Mouse (Mus musculus) embryo, embryonic 11.5 days (tissue): Measurements from ENCODE around the gene Ccdc22.

Experiments
- DNase-seq: peaks from one replicate; pipeline ENCODE4 v3.0.0-alpha.2; 2012; ENCODE audit warnings: low read depth, low spot score

Ccdc22 gene

DNA sequence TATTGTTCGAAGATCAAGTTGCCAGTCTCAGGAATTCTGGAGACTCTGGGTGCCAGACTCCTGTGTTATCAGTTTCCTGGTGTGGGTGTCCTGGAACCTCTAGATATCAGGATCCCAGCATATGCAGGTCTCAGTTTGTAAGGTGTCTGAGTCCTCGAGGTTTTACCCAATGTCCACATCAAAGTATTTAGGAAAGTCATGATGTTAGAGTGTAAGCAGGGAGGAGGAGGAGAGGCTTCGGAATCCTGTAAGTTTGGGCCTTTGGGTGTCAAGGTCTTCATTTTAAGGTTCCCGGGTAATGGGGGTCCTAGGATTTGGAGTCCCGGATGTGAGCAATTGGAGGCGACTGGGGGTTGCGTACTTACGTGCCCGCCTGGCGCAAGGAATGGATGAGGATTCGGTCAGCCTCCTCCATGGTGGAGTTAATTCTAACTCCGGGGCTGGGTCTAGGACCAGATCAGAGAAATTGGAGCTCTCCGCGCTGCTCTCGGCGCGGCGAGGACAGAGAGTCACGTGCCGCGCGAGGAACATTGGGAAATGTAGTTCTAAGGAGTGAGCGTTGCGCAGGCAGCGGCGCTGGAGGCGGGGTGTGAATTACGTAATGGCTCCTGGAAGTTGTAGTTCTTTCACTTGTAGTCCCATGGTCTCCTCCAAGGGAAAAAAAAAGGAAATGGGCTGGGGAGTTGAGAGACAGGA lies at the start of gene Ccdc22:
Gene Ccdc22, minus strand, starts transcription at position 639 of the 696 bp plus-strand sequence.
- peak; percentile 62 for DNase-seq

DNA sequence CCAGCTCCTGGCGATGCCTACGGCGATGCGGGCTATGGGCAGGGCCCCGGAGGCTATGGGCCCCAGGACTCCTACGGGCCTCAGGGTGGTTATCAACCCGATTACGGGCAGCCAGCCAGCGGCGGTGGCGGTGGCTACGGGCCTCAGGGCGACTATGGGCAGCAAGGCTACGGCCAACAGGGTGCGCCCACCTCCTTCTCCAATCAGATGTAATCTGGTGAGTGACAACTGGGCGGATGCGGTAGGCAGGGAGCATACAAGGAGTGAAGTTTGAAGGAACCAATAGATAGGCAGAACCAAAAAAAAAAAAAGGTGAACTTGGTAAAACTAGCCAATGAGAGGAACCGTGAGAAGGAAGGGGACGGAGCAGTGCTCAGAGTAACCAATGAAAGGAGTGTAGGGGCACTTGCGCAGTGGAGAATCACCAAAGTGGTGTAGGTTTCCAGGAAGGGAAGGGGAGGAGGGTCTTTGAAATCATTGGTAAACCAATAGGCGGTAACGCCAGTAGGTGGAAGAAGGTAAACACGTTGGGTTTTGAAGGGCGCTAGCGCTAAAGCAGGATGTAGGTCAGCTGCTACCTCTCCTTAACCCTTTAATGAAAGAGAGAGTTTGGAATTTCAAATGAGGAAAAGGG lies 43.5 kb upstream of the Ccdc22 start:
- DNase-seq = peak; percentile 75

DNA sequence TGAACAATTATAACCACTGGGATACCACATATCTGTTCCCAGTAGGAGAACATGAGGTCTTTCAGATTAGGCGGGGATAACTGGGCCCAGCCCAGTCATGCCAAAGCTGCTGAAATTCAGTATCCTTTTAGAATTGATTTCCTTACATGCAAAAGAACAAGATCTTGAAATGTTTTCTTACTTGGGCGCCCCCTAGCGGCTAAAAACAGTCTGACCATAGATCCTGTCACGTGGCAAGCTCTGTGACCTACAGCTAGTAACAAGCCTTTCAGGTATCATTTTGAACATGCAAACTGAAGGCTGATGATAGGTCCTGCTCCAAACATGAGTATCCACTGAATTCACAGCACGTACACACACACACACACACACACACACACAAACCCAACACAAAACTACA lies 40.0 kb upstream of the Ccdc22 start:
- peak; percentile 55 for DNase-seq

DNA sequence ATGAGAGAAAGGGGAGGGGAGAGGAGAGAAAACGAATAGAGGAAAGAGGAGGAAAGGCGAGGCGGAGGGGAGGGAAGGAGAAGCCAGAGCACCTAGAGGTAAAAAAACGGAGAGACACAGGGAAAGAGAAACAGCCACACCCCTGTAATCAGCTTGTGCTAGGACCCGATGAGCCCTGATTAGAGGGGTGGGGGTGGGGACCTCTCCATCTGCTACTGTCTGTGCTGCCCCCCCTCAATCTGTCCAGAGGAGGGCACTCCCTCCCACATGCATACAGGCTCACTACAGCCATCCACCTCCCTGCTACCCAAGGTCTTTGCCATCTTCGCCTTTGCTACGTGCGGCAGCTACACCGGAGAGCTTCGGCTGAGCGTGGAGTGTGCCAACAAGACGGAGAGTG lies 35.5 kb upstream of the Ccdc22 start:
- no peak for DNase-seq

DNA sequence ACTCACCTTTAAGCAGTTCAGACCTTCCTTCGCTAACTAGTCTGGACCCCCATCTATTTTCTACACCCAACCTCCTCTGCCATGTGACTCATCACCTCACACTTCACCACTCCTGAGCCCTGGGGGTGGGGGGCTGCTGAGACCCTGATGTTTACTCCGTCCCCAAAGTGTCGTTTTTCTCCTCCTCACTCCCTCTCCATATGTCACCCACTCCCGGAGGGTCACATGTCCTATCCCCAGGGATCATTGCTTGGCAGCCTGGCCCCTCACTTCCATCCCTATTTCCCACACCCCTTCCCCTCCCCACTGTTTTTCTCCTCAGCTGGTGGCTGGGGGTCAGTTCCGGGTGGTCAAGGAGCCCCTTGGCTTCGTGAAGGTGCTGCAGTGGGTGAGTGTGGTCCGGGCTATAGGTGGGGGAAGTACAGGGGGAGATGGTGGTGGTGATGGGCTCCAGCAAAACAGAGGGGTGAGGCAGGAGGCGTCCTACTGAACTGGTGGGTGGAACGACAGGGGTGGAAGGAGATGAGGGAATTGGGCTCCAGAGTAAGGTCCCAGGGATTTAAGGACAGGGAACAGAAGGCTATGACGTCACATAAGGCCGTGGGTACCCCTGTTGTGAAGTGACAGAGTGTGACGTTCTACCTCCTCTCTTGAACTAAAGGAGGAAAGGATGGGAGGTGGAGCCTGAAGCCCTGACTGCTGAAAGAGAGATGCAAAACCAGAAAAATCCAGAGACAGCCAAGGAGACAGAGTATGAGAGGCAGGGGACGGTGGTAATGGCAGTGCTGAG lies 34.4 kb upstream of the Ccdc22 start:
- no peak for DNase-seq

DNA sequence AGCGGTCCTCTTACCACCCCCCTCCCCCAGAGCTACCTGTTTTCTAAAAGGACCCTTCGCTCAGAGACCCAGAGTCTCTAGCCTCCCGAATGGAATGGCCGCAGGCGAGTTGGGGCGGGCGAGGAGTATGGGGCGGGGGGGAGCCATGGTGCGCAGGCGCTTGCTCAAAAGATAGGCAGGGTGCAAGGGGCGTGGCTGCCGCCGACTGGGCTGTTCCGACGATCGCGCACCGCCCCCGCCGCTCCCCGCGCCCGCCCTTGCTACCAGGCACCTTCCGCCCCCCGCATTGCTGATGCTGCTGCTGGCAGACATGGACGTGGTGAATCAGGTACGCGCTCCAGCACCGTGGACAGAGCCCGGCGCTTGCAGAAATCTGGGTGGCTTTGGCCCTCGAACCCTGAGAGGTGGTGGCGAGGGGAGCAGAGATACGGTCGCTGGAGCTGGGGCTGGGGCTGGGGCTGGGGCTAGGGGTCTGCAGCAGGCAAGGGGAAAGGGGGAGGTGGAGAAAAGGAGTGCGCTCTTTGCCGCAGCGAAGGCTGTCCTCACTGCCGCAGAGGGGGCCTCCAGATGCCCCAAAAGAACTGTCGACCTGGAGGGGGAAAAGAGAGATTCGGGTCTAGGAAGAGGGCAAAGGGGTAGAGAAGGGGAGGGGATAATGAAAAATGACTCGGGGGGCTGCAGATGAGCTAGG lies 33.2 kb upstream of the Ccdc22 start, which contains the start of gene Syp:
Gene Syp, plus strand, starts transcription at position 71 of the 691 bp plus-strand sequence.
- peak; percentile 59 for DNase-seq

DNA sequence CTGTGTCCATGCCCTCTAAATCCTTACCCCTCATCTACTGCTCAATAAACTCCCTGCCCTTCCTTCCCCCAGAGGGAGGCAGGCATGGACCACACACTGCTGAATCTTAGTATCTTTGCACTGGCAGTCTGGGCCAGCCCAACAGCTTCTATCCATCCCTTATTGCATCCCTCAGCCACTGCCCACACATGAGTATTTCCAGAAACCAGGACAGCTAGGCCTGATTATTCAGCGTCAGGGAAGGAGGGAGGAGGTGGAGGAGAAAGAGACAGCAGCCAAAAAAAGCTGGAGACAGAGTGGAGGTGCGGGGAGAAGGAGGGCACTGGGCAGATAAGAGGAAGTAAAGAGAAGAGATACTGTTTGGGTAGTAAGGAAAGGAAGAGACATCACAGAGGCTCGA lies 29.8 kb upstream of the Ccdc22 start:
- DNase-seq = no peak

DNA sequence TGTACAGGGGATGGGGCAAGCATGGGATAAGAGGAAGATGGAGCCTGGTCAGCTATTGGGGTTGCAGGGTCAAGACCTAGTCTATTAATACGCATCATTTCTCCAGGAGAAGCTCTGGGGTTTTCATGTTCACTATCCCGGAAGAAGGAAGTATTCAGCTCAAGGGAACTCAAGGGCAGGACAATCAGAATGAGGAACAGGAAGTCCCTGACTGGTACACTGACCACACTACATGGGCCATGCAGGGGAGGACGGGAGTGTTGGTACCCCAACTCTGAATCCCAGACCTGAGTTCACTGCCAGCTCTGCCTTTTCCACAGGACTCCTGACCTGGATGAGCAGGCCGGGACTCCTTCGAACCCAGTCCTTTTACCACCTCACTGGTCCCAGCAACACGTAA lies 27.2 kb upstream of the Ccdc22 start:
- no peak for DNase-seq

DNA sequence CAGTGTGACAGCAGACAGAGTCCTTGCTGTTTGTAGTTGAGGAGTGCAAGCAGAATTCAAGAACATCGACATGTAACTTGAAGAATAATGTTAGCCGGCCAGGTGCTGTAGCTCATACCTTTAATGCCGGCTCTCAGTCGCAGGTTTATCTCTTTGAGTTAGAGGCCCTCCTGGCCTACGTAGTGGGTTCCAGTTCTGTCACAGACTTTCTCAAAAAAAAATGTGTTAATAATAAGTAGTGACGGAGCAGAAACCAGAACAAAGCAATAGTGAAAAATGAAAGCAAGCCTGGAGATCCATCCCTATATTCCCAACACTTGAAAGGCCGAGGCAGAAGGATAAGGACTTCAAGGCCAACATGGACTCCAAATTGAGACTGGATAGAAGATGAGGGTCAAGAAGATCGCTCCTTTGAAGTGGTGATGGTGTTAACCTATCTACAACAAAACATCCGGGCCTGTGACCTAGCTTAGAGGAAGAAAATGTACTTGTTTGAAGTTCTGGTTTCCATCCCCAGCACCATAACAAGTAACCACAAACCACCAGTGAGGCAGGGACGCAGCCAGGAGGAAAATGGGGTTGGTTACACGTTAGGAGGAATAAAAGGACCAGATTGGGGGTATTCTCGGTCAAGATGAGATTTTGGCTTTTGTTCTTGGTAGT lies 12.7 kb upstream of the Ccdc22 start:
- DNase-seq = no peak

DNA sequence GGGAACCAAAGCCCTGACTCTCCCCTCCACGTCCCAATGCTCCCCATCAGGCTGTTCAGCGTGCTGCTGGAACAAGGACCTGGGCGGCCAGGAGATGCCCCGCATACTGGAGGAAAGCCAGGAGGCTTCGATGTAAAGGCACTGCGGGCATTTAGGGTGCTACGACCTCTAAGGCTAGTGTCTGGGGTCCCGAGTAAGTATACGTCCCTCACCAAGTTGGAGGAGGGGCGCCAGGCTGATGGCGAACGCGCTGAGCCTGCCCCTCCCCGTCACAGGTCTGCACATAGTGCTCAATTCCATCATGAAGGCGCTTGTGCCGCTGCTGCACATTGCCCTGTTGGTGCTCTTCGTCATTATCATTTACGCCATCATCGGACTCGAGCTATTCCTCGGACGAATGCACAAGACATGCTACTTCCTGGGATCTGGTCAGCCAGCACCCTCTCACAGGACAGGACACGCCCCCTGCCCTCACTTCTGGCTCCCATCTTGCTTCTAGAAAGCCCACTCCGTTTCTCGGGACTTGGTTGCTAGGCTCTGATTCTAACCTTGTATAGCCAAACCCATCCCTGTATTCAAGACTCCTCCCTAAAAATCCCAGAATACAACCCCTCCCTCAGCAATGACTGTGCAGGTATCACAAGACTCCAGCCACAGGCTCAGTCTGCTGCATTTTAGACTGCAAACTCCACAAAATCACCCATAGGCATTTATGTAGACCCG lies 5.4 kb upstream of the Ccdc22 start:
- no peak for DNase-seq

DNA sequence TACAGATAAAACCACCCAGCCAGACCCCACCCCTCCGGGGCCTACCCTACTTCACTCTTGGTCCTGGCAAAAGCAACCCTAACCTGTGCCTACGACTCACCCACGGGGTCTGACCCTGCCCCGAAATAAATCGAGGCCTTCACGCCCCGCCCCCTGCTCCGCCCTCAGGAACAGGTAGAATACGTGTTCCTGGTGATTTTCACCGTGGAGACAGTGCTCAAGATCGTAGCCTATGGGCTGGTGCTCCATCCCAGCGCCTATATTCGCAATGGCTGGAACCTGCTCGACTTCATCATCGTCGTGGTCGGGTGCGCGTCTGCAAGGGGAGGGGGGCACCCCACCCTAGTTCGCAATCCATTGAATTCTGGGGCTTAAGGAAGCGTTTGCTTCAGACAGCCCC lies 4.7 kb upstream of the Ccdc22 start:
- no peak for DNase-seq

DNA sequence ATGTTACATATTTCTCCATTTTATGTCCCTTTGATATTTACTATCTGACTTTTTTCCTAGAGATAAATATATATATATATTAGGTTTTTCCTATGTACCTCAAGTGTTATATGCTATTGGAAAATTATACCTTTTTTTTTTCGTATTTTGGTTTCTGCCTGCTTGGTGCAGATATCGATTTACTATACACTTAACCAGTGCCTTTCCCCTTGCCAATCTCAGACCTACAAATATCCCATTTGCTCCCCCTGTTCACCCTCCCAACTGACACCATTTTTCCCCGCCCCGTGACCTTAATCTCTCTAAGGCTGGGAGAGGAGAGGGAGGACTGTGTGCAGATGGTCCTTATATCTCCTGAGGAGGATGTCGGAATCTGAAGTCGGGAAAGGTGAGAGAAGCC lies 1.5 kb upstream of the Ccdc22 start, which contains the start of gene Cacna1f:
Gene Cacna1f, plus strand, starts transcription at position 301 of the 400 bp plus-strand sequence.
- DNase-seq = no peak

DNA sequence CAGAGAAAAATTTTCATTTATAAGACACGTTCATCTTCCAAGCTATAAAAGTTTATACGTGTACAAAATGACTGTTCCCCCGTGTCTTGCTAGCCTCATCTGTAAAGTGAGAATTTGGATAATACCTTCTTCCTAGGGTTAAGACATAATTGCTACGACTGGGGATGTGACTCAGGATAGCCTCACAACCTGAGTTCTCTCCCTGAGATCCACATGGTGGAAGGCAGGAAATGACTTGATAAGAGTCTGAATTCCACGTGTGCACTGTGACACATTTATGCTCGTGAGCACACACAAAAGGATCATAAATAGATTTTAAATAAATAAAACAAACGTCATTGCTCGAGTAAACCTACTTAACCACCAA lies 241 bp upstream of the Ccdc22 start:
- DNase-seq = no peak

DNA sequence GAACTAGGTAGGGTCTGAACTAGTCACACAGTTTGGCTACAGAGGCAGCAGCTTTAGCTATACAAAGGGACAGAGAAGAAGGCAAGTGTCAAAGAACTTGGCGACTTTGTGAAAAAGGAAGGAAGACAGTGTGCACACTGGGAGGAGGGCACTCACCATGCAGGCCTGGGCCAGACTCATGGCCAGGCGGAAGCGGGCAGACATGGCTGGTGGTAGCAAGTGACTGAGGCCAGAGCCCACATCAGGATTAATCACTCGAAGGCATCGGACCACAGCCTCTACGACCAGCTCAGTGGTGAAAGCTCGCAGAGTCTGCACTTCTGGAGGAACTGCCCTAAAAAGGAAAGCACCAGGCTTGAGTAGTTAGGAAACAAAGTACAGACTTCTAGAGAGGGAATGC lies 1.3 kb downstream of the Ccdc22 start:
- no peak for DNase-seq

DNA sequence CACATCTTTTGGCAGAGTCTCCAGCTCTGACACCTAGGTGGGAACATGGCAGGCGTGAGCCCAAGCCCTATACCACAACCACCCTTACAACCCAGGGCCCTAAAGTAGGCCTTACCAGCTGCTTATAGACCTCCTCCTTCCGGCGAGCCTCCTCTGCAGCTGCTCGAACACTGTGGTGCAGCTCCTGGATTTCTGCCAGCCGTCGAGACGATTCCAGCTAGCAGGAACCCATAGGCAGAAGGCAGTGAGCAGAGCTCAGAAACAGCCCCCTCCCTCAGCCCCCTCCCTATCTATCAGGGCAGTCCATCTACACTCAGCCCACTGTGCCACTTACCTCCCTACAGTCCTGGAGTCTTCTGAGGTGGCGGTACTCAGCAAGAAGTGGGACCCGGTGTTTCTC lies 9.9 kb downstream of the Ccdc22 start:
- no peak for DNase-seq

DNA sequence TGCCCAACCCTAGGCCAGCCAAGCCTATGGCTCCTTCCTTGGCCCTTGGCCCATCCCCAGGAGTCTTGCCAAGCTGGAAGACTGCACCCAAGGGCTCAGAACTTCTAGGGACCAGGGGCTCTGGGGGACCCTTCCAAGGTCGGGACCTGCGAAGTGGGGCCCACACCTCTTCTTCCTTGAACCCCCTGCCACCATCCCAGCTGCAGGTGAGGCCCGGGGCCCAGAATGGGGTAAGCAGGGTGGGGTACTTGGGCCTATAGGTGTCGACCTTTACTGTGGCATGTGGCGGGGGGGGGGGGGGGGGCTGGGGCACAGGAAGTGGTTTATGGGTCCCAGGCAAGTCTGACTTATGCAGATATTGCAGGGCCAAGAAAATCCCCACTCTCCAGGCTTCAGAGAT lies 19.0 kb downstream of the Ccdc22 start:
- DNase-seq = no peak

DNA sequence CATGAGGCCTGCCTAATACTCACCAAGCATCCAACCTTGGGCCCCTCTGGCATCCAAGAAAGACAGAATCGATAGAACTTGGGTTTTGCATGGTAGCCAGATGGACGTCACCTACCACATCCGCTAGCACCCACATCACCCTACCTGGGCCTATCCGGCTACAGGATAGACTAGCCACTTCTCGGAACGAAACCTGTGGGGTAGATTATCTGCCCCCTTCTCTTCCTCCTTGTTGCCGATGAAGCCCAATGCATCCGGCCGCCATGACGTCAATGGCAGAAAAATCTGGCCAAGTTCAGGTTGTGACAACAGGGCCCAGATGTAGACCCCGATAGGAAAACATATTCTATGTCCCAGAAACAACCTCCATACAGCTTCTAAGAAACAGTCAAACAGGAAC lies 21.4 kb downstream of the Ccdc22 start:
- no peak for DNase-seq

DNA sequence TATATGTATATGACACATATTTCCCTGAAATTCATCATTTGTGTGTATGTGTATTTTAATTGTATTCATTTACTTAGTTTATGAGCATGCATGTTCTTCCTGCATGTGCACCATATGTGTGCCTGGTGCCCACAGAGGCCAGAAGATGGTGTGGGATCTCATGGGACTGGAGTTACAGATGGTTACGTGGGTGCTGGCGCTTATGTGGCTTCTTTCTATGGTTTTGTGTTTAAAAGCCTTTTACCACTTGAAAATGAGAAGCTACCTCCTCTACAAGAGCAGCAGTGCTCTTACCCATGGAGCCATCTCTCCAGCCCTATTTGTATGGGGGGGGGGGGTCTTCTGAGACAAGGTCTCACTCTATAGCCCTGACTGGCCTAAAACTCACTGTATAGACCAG lies 24.2 kb downstream of the Ccdc22 start:
- no peak for DNase-seq

DNA sequence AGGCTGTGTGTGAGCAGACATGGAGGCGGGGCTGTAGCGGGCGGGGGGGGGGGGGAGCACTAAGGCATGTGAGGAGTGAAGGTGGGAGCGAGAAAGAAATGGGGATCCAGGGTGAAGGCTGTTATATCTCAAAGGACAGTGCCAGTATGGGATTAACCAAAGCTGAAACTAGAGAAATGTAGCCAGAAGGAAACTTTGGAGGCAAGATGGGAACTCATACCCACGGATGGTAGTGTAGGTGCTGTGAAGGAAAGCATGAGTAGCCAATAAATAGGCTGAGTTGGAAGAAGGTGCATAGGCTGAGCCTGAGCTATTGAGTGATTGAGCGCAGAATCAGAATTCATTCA lies 30.5 kb downstream of the Ccdc22 start:
- no peak for DNase-seq

DNA sequence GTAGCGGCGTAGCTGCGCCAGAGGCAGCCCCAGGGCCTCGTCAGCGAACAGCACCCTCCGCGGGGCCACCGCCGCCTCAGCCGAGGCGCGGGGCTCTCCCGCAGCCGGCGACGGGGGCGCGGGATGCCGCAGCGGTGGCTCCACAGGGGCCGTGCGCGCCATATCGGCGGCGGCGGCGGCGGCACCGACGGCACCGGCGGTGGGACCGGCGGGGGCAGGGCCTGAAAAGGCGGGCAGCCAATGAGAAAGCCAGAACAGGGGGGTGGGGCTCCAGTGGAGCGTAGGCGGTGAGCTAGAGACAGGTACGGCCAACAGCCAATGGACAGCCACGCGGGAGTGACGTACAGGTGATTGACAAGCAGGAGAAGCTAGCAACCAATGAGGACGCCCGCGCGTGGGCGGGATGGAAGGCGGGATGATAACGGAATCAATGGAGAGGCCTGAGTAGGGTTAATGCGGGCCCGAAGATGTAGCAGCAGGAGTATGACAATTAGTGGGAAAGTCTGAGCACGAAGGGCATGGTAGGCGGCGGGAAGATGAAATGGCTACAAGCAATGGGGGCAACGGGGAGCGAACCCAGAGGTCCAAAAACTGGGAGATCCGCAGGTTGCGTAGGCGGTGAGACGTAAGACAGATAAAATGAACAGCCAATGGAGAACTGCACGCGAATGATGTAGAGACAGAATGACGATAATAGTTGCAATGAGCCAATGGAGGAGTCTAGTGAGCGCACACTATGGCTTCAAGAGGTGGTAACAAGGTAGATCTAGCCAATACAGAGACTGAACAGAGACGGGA lies 31.0 kb downstream of the Ccdc22 start, which contains the start of gene Ppp1r3f:
Gene Ppp1r3f, minus strand, starts transcription at position 197 of the 798 bp plus-strand sequence.
- peak; percentile 86 for DNase-seq
